Mouse (Mus musculus) lung, embryonic 16.5 days (tissue): ENCODE measurements around the gene Ift140. TPM values are rescaled to one million over a fixed set of nuclear protein-coding genes. Genes with fewer than 3 reads are reported as not detected.
A peak's percentile ranks its signal among the peaks of the same experiment; 100 is the strongest.

ENCODE experiments used
- ATAC-seq: fragments of 200-750 bp; cut with Nextera tagmentation; 2 replicates; pipeline ENCODE4 v1.8.0; 2017; ENCODE audit warnings: low read depth, mild to moderate bottlenecking, moderate library complexity
- H3K27ac ChIP-seq: fragments of 300-500 bp; sonication (generic); 2 replicates; pipeline ENCODE4 v1.5.1; 2014; ENCODE audit warnings: mild to moderate bottlenecking, control low read depth, low read length
- H3K27me3 ChIP-seq: fragments of 300-500 bp; sonication (generic); 2 replicates; pipeline ENCODE4 v1.6.1; 2014; ENCODE audit warnings: low read depth, low read length, mixed read lengths; ENCODE audit not compliant: control insufficient read depth, insufficient read depth
- H3K36me3 ChIP-seq: fragments of 300-500 bp; sonication (generic); 2 replicates; pipeline ENCODE4 v1.6.1; 2014; ENCODE audit warnings: low read length; ENCODE audit not compliant: control insufficient read depth, insufficient read depth
- H3K4me1 ChIP-seq: fragments of 300-500 bp; sonication (generic); replicated peaks from 2 replicates; pipeline ENCODE4 v1.6.1; 2014; ENCODE audit warnings: low read length, mixed read lengths; ENCODE audit not compliant: control insufficient read depth, insufficient read depth
- H3K4me2 ChIP-seq: fragments of 300-500 bp; sonication (generic); 2 replicates; pipeline ENCODE4 v1.6.1; 2014; ENCODE audit warnings: low read depth, low read length, control low read depth
- H3K4me3 ChIP-seq: fragments of 300-500 bp; sonication (generic); 2 replicates; pipeline ENCODE4 v1.5.1; 2014; ENCODE audit warnings: mild to moderate bottlenecking, low read length, control low read depth
- H3K9ac ChIP-seq: fragments of 300-500 bp; sonication (generic); 2 replicates; pipeline ENCODE4 v1.6.1; 2014; ENCODE audit warnings: low read length, control low read depth
- H3K9me3 ChIP-seq: fragments of 300-500 bp; sonication (generic); 2 replicates; pipeline ENCODE4 v1.6.1; 2016; ENCODE audit warnings: low read length; ENCODE audit not compliant: control insufficient read depth
- WGBS: fragments of 180-500 bp; shearing (Covaris S2); extraction: QIAGEN DNeasy Blood & Tissue Kit; methylation state at CpG from one replicate; pipeline ENCODE4 v1.1.7; 2014; 5-methylcytosine and 5-hydroxymethylcytosine counted together
- polyA plus RNA-seq: library from polyadenylated mRNA; unstranded; fragments of >200 nt; fragmentation: Nextera tagmentation; extraction: Ambion mirVana; gene quantifications from 2 replicates; pipeline ENCODE4 v1.2.1, GENCODE M21; 2015

Ift140 gene
- polyA plus RNA-seq, 1 experiment from 2014 or later, result 17.1 TPM

DNA sequence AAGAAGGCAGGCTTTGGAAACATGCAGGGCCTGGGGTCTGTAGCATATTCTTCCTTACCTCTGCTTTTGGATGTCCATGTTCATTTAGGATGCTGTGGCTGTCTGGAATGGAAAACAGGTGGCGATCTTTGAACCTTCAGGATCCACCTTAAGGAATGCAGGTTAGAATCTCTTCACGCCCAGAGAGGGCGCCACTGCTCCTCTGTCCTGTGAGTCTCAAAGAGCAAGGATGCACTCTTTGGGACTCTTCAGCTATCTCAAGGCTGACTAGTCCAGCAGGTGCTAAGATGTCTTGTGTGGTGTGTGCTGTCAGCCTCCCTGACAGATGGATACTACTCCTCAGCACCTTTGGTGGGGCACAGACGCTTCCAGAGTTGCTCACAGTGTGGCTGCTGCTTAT, 20.3 kb downstream of the Ift140 start:
- Histone ChIP-seq H3K27me3 (no peaks in the 10 kb centered on the region), H3K9ac (no peak overlapping the region), H3K4me1 (no peaks in the 10 kb centered on the region), H3K4me3 (no peak overlapping the region), H3K27ac (no peak overlapping the region), H3K4me2 (no peak overlapping the region), H3K9me3 (no peaks in the 10 kb centered on the region), H3K36me3 (peaks cover 11% of the 10 kb centered on the region)
- WGBS, result 60% methylated on average over 4 of the region's 4 CpGs
- ATAC-seq, result no peak

DNA sequence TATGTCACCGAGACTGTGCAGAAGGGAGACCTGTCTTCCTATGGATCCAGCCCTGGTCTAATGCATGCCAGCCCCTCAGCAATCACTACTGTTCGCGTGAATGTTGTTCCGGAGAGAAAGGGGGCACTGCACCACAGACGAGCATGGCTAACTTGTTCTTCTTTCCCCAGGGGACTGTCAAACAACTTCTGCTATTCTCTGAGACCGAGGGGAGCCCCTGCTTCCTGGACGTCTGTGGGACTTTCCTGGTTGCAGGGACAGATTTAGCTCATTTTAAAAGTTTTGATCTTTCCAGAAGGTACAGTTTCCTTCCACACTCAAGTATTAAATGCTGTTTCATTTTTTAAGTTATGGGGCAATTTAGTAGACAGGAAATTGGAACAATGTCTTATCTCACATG, 29.0 kb downstream of the Ift140 start:
- Histone ChIP-seq H3K9me3 (no peaks in the 10 kb centered on the region), H3K27ac (no peak overlapping the region), H3K4me2 (no peak overlapping the region), H3K4me1 (no peaks in the 10 kb centered on the region), H3K4me3 (no peak overlapping the region), H3K36me3 (no peaks in the 10 kb centered on the region), H3K9ac (no peak overlapping the region), H3K27me3 (no peaks in the 10 kb centered on the region)
- no peak for ATAC-seq
- whole genome bisulfite sequencing, result 64% methylated on average over 7 of the region's 7 CpGs

DNA sequence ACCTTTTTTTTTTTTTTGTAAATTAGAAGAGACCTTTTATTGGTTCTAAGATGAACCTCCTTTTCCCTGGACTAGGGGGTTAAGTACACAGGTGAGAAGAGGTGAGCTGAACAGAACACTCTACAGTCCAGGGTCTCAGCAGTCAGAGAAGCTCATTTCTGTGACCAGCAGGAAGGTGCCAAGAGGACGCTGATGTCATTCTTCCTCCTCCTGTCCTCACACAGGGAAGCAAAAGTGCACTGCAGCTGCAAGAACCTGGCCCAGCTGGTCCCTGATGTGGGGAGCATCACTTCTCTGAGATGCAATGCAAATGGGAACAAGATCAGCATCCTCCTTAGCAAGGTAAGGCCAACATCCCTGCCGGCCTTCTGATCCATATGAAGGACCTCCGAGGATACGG, 29.4 kb downstream of the Ift140 start:
- Histone ChIP-seq H3K4me2 (no peak overlapping the region), H3K36me3 (no peaks in the 10 kb centered on the region), H3K27ac (no peak overlapping the region), H3K9ac (no peak overlapping the region), H3K27me3 (no peaks in the 10 kb centered on the region), H3K9me3 (no peaks in the 10 kb centered on the region), H3K4me1 (no peaks in the 10 kb centered on the region), H3K4me3 (no peak overlapping the region)
- no peak for ATAC-seq
- WGBS, result 84% methylated on average over 4 of the region's 4 CpGs

DNA sequence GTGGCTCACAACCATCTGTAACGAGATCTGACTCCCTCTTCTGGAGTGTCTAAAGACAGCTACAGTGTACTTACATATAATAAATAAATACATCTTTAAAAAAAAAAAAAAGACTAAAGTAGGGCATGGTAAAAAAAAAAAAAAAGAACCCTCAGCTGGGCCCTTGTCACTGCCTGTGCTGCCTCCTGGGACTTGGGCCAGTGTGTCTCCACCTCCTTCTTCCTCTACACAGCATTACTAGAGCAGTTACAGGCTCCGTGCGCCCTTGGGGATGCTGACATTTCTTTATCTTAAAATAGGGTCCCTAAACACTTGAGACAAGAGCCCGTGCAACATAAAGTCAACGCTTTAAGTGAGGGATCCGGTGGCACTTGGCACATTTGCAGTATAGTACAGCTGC, 31.3 kb downstream of the Ift140 start:
- WGBS, result 59% methylated on average over 5 of the region's 6 CpGs
- no peak for ATAC-seq
- 0 out of 2 replicates have a peak, but pooled peaks cover 4% of the 10 kb centered on the region for H3K36me3 ChIP-seq

DNA sequence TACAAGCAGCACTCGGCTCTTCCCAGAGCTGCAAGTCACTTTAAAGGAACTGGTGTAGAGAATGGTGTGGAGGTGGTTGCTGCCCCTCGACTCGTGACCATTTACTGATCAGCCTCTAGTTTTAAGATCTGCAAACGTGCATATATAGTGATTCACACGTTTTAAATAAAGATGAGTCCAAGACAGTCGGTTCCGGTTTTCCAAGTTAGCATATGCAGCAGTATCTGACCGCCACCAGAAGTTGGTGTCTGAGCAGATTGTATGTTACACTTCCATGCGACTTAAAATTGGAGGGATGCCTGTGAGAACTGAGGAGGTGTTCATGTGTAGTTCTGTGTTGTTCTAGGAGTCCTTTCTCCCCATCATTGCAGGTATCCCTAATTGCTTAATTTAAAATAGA, 37.4 kb downstream of the Ift140 start:
- no peak for ATAC-seq
- no peaks in the 10 kb centered on the region for H3K4me1 ChIP-seq
- WGBS, result 79% methylated on average over 9 of the region's 9 CpGs
- no peak overlapping the region for H3K4me3 ChIP-seq
- H3K36me3 ChIP-seq, result peaks cover 32% of the 10 kb centered on the region
- H3K27ac ChIP-seq, result no peak overlapping the region
- no peak overlapping the region for H3K9ac ChIP-seq
- H3K4me2 ChIP-seq, result no peak overlapping the region
- H3K9me3 ChIP-seq, result no peaks in the 10 kb centered on the region
- H3K27me3 ChIP-seq, result no peaks in the 10 kb centered on the region

More for the DNA sequence above, 31.3 kb downstream of the Ift140 start:
- Histone ChIP-seq H3K4me1 (no peaks in the 10 kb centered on the region), H3K9ac (no peak overlapping the region), H3K27ac (no peak overlapping the region), H3K4me2 (no peak overlapping the region), H3K27me3 (no peaks in the 10 kb centered on the region), H3K9me3 (no peaks in the 10 kb centered on the region), H3K4me3 (no peak overlapping the region)

DNA sequence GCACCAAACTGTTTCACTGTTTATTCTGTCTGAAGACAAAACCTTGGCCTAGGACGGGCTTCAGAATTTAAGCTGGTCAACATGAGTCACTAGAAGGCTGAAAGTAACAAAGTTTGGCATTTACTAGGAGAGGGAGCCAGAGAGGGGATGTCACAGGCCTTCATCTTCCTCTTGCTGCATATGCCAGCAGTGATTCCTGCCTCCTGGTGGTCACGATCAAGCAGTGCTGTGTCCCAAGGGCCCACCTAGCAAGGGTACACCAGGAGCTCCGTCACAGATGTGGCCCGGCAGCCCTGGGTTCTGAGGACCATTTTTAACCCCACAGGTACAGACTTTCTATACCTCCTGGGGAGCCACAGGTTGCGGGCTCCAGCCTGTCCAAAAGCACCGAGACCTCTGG, 41.2 kb downstream of the Ift140 start:
- Histone ChIP-seq H3K27ac (no peak overlapping the region), H3K9ac (no peak overlapping the region)

DNA sequence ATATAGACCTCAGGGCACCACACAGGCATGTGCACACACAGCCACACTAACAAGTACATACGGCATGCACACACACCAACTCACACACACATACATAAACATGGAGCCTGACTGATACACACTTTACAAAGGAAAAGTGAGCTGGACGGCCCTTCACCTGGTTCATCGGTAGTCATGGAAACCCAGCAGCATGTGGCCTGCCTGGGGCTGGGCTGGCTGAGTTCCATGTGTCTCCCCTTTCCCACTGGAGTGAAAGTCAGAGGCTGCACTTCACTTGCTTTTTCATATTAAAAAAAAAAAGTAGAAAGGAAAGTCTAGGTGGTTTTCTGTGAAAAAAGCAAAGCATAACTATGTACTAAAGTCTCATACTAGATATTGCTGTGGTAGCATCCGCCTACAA, 47.4 kb downstream of the Ift140 start:
- Histone ChIP-seq H3K36me3 (peaks cover 20% of the 10 kb centered on the region), H3K9ac (no peak overlapping the region), H3K27ac (no peak overlapping the region), H3K4me1 (peaks cover 9% of the 10 kb centered on the region), H3K4me3 (no peak overlapping the region), H3K27me3 (no peaks in the 10 kb centered on the region), H3K9me3 (no peaks in the 10 kb centered on the region), H3K4me2 (no peak overlapping the region)
- no peak for ATAC-seq
- 80% methylated on average over 4 of the region's 4 CpGs for WGBS

More for the DNA sequence above, 41.2 kb downstream of the Ift140 start:
- no peaks in the 10 kb centered on the region for H3K27me3 ChIP-seq
- ATAC-seq, result no peak
- WGBS, result 85% methylated on average over 6 of the region's 6 CpGs
- H3K36me3 ChIP-seq, result peaks cover 41% of the 10 kb centered on the region
- no peaks in the 10 kb centered on the region for H3K9me3 ChIP-seq
- no peaks in the 10 kb centered on the region for H3K4me1 ChIP-seq
- no peak overlapping the region for H3K4me2 ChIP-seq
- no peak overlapping the region for H3K4me3 ChIP-seq

DNA sequence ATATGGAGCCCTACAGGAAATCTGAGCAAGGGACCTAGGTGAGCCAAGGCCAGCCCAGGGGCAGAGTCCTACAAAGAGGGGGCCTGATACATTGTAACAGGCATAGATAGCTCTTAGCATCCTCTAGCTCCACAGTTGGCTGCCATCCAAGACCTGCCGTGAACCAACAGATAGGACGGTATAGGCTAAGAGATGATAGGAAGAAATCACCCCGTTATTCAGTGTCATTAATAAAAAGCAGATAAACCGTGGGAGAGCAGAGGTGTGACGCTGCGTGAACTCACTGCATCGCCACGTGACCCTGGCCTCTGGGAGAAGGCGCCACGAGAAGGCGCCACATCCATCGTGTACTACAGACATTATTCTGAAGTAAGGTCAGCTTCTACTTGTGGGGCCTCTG, 48.0 kb downstream of the Ift140 start:
- H3K27me3 ChIP-seq, result no peaks in the 10 kb centered on the region
- WGBS, result 60% methylated on average over 12 of the region's 12 CpGs
- ATAC-seq, result no peak
- H3K27ac ChIP-seq, result 0 out of 2 replicates have a peak overlapping the region, but pooled peaks have one; percentile 55
- H3K9me3 ChIP-seq, result no peaks in the 10 kb centered on the region
- H3K36me3 ChIP-seq, result peaks cover 17% of the 10 kb centered on the region
- H3K4me2 ChIP-seq, result no peak overlapping the region
- H3K4me3 ChIP-seq, result no peak overlapping the region
- peaks cover 9% of the 10 kb centered on the region for H3K4me1 ChIP-seq
- no peak overlapping the region for H3K9ac ChIP-seq

DNA sequence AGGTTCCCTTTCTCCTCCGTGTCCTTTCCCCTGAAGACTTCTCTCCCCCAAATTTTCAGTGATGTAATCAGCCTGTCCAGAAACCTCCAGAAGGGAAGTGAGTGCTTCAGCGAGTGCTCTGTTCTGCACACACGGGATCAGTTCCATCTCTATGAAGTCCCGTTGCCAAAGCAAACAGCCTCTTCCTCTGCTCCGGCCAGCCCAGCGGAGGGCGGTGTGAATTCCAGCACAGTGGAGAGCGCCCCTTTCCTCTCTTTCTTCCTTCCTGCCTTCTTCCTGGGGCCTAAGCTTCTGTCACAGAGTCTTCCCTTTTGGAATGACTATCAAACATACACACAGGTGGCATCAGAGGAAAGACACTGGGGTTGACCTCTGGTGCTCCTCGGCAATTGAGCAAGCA, 48.5 kb downstream of the Ift140 start:
- Histone ChIP-seq H3K4me2 (no peak overlapping the region), H3K27me3 (no peaks in the 10 kb centered on the region), H3K9ac (no peak overlapping the region), H3K4me3 (no peak overlapping the region), H3K36me3 (peaks cover 21% of the 10 kb centered on the region), H3K9me3 (no peaks in the 10 kb centered on the region), H3K4me1 (peaks cover 9% of the 10 kb centered on the region), H3K27ac (peak overlapping the region; percentile 55; the same call in 1 of the 2 replicates)
- 38% methylated on average over 9 of the region's 9 CpGs for WGBS
- peak; percentile 70 for ATAC-seq

DNA sequence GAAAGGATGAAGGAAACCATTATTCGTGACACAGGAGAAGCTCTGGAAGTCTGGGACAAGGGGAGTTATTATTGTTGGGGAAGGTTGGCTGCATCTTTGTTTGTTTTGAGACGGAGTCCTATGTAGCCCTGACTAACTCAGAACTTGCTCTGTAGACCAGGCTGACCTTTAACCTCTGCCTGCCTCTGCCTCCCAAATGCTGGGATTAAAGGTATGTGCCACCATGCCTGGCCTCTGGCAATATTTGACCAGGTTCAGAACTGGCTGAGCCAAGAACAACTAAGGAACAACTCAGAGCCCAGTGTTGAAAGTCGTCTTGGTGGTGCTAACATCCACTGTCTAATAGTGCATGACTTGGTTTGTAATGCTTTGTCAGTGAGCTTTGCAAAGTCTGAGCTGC, 49.3 kb downstream of the Ift140 start:
- H3K36me3 ChIP-seq, result peaks cover 22% of the 10 kb centered on the region
- 75% methylated on average over 3 of the region's 3 CpGs for WGBS
- H3K27ac ChIP-seq, result no peak overlapping the region

More for the DNA sequence above, 49.3 kb downstream of the Ift140 start:
- no peak for ATAC-seq
- Histone ChIP-seq H3K4me1 (peaks cover 9% of the 10 kb centered on the region), H3K9me3 (no peaks in the 10 kb centered on the region), H3K27me3 (no peaks in the 10 kb centered on the region), H3K4me3 (no peak overlapping the region), H3K4me2 (no peak overlapping the region), H3K9ac (no peak overlapping the region)
